Mouse (Mus musculus) liver, embryonic 11.5 days (tissue): ENCODE data around the gene Tmem88. TPM values are rescaled to one million over a fixed set of nuclear protein-coding genes. Genes with fewer than 3 reads are reported as not detected.

Experiments
- ATAC-seq: fragments of 200-750 bp; cut with Nextera tagmentation; replicated peaks from 2 replicates; pipeline ENCODE4 v1.8.0; 2017; ENCODE audit warnings: moderate number of reproducible peaks, mild to moderate bottlenecking, moderate TSS enrichment, moderate library complexity; ENCODE audit not compliant: low FRiP score
- DNase-seq: peaks from one replicate; pipeline ENCODE4 v3.0.0-alpha.2; 2017; ENCODE audit warnings: low spot score
- H3K27ac ChIP-seq: fragments of 300-500 bp; sonication (generic); 2 replicates; pipeline ENCODE4 v1.5.1; 2014; ENCODE audit warnings: mild to moderate bottlenecking, low read depth, low read length, control low read depth
- H3K27me3 ChIP-seq: fragments of 300-500 bp; sonication (generic); replicated peaks from 2 replicates; pipeline ENCODE4 v1.6.1; 2014; ENCODE audit warnings: low read length, mixed read lengths; ENCODE audit not compliant: control insufficient read depth, insufficient read depth
- H3K36me3 ChIP-seq: fragments of 300-500 bp; sonication (generic); 2 replicates; pipeline ENCODE4 v1.6.1; 2014; ENCODE audit warnings: mild to moderate bottlenecking, low read length, moderate library complexity, mixed read lengths; ENCODE audit not compliant: control insufficient read depth, insufficient read depth
- H3K4me1 ChIP-seq: fragments of 300-500 bp; sonication (generic); replicated peaks from 2 replicates; pipeline ENCODE4 v1.6.1; 2014; ENCODE audit warnings: low read length, mixed read lengths; ENCODE audit not compliant: control insufficient read depth, insufficient read depth
- H3K4me2 ChIP-seq: fragments of 300-500 bp; sonication (generic); 2 replicates; pipeline ENCODE4 v1.6.1; 2014; ENCODE audit warnings: mild to moderate bottlenecking, control low read depth, moderate library complexity
- H3K4me3 ChIP-seq: fragments of 300-500 bp; sonication (generic); 2 replicates; pipeline ENCODE4 v1.5.1; 2014; ENCODE audit warnings: low read depth, low read length, control low read depth
- H3K9ac ChIP-seq: fragments of 300-500 bp; sonication (generic); 2 replicates; pipeline ENCODE4 v1.6.1; 2014; ENCODE audit warnings: low read depth, low read length, control low read depth
- H3K9me3 ChIP-seq: fragments of 300-500 bp; sonication (generic); 2 replicates; pipeline ENCODE4 v1.6.1; 2016; ENCODE audit warnings: low read length, inconsistent platforms, mixed read lengths; ENCODE audit not compliant: control insufficient read depth
- WGBS: fragments of 180-500 bp; shearing (Covaris S2); extraction: QIAGEN DNeasy Blood & Tissue Kit; methylation state at CpG from one replicate; pipeline ENCODE4 v1.1.7; 2014; 5-methylcytosine and 5-hydroxymethylcytosine counted together
- polyA plus RNA-seq: library from polyadenylated mRNA; unstranded; fragments of >200 nt; fragmentation: Nextera tagmentation; extraction: Ambion mirVana; gene quantifications from 2 replicates; pipeline ENCODE4 v1.2.1, GENCODE M21; 2014

Gene Tmem88
- polyA plus RNA-seq, 1 experiment from 2014 or later: 26.2 TPM

DNA sequence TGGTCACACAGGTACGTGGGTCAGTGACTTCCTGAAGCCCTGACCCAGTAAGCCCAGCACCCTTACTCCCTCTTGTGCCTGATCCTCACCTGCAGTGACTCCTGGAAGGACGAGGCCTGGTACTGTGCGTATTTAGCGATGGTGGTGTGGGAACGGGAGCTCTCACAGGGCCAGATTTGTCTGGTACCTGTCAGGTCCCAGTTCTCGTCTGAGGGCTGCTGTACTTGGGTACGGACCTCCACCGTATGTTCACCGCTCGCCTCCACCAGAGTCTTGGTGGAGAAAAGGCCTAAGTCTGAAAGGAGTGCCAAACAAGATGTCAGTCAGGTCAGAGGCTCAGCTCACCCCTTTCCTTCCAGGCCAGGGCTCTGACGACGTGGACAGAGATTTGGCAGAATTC lies 4.0 kb upstream of the Tmem88 start:
- Histone ChIP-seq H3K9me3 (no peaks in the 10 kb centered on the region), H3K27ac (no peak overlapping the region), H3K4me1 (peaks cover 34% of the 10 kb centered on the region), H3K36me3 (peaks cover 59% of the 10 kb centered on the region), H3K27me3 (no peaks in the 10 kb centered on the region), H3K9ac (no peak overlapping the region), H3K4me2 (peak overlapping the region; percentile 11; the same call in 1 of the 2 replicates), H3K4me3 (no peak overlapping the region)
- ATAC-seq (no peak), DNase-seq (no peak)
- WGBS: 83% methylated on average over 12 of the region's 12 CpGs

DNA sequence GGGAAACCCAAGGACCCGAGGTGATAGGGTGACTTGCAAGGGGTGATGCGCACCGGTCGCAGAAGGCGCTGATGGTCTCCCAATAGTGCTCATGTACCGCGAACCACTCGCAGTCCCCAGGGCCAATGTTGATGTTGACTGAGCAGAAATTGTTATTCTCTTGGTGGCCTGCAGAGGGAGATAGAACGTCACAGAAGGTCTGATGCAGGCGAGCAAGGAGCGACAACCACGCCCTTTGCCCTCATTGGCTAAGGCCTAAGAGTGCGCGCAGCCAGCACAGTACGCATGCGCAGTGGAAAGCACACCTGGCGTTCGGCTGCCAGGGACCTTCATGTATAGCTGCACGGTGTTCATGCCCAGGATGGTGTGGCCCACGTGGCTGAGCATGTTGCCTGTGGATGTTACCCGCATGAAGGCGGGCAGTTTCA lies 3.2 kb upstream of the Tmem88 start:
- H3K4me1 ChIP-seq: peaks cover 42% of the 10 kb centered on the region
- peak; percentile 61 for ATAC-seq
- no peaks in the 10 kb centered on the region for H3K9me3 ChIP-seq
- no peaks in the 10 kb centered on the region for H3K27me3 ChIP-seq
- H3K4me3 ChIP-seq: 0 out of 2 replicates have a peak overlapping the region, but pooled peaks have one; percentile 5
- DNase-seq: peak; percentile 80
- peak overlapping the region; percentile 46 for H3K4me2 ChIP-seq
- WGBS: 24% methylated on average over 22 of the region's 22 CpGs
- peaks cover 56% of the 10 kb centered on the region for H3K36me3 ChIP-seq
- peak overlapping the region; percentile 15; the same call in 1 of the 2 replicates for H3K9ac ChIP-seq
- no peak overlapping the region; the same call in 1 of the 2 replicates for H3K27ac ChIP-seq

DNA sequence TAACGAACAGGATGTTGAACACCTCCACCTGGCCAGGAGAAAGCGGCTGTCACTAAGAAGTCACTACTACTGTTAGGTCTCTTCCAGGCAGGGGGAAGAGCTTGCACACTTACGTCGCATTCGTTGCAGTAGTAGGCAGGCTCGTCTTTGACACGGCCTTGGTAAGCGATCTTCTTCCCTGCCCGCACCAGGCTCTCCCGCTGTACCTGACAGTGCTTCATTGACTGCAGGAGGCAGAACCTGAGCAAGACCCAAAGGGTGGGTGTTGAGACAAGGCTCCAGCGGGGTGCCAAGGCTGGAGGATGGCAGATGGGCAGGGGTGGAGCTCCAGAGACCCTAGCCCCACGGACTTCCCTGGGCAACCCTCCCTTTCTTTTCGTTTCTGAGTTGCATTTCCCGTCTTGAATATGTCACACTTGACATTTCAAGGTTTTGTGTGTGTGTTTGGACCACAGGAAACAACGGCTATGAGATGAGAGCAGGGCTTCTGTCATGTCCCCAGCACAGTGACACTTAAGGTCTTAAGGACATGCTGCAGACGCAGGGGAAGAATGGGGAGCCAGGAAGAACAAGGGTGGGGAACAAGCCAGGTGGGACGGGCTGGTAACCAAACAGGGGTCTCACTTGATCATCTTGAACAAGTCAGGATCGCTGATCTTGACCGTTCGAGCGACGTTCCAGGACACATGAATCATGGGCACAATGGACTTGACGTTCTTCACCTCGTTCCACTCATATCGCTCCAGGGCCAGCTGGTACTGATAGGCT lies 2.2 kb upstream of the Tmem88 start:
- H3K27me3 ChIP-seq: no peaks in the 10 kb centered on the region
- H3K9ac ChIP-seq: peak overlapping the region; percentile 34; the same call in 1 of the 2 replicates
- ATAC-seq (no peak), DNase-seq (peak; percentile 46)
- no peak overlapping the region for H3K27ac ChIP-seq
- 79% methylated on average over 25 of the region's 25 CpGs for WGBS
- H3K9me3 ChIP-seq: no peaks in the 10 kb centered on the region
- 0 out of 2 replicates have a peak overlapping the region, but pooled peaks have one; percentile 22 for H3K4me3 ChIP-seq
- peaks cover 46% of the 10 kb centered on the region for H3K36me3 ChIP-seq
- peaks cover 43% of the 10 kb centered on the region for H3K4me1 ChIP-seq
- peak overlapping the region; percentile 55 for H3K4me2 ChIP-seq

DNA sequence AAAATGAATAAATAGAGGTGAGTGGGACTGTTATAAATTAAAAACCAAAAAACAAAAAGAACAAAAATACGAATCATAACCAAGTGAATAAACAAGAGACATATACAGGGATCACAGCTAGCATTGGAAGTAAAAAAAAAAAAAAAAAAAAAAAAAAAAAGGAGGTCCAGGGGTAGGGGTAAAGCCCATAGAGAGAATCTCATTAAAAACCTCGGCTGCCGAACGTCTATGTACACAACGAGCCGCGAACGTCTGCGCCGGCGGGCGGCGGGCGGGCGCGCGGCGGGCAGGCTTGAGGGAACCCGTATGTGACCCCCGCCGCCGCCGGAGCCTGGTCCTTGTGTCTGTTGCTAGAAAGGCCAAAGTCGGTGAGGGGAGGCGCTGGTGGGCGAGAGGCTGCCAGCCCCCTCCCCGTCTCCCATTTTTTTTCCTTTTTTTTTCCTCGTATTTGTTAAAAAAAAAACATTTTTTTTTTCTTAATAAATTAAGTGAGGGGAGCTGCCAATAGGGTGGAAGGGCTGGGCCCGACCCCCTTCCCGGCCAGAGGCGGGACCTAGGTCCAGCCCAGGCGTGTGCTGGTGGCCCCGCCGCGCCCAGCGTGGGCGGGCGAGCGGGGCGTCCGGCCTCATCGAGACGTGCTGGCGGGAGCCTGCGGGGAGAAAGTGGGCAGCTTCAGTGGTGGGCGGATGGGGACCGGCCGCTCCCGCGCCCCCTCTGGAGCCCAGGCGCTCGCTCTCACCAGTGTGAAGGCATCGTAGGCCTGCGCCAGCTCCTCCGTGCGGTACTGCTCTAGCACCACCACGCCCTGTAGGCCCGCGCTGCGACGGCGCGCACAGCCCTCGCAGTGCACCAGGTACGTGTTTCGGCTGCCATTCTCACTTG lies 1.4 kb upstream of the Tmem88 start:
- Histone ChIP-seq H3K9ac (peak overlapping the region; percentile 34; the same call in 1 of the 2 replicates), H3K36me3 (peaks cover 38% of the 10 kb centered on the region), H3K4me2 (peak overlapping the region; percentile 96), H3K4me1 (peaks cover 43% of the 10 kb centered on the region), H3K4me3 (0 out of 2 replicates have a peak overlapping the region, but pooled peaks have one; percentile 22), H3K9me3 (no peaks in the 10 kb centered on the region), H3K27ac (no peak overlapping the region), H3K27me3 (no peaks in the 10 kb centered on the region)
- ATAC-seq: no peak
- 47% methylated on average over 66 of the region's 66 CpGs for WGBS
- peak; percentile 37 for DNase-seq

DNA sequence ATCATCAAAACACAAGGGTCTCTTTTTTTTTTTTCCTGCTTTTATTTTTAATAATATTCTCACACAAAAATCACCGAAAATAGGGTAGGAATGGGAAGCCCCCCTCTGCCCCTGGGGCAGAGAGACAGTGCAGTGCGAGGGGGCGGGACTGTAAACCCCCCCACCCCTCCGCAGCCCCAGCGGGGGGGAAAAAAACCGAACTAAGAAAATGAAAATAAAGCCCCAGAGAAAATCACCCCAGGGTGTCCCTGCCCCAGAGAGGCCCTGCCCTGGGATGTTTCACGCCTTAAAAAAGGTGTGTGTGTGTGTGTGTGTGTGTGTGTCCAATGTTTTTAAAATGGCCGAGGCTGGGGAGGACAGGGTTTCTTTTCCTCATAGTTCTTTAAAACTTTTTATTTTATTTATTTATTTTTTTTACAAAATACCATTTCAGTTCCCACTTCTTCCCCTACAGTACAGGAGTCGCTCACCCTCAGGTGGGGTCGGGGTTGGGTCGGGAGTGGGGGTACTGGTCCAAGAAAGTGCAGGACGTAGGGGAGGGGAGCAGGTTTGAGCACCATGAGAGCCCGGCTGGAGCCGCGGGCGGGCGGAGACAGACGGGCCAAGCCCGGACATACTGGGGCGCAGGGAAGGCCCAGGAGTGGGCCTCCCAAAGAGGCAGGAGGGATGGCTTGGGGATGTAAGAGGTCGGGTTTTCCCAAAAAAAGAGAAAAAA lies 609 bp upstream of the Tmem88 start:
- Histone ChIP-seq H3K4me2 (peak overlapping the region; percentile 96), H3K9me3 (no peaks in the 10 kb centered on the region), H3K27ac (0 out of 2 replicates have a peak overlapping the region, but pooled peaks have one; percentile 46), H3K4me1 (peaks cover 47% of the 10 kb centered on the region), H3K36me3 (peaks cover 32% of the 10 kb centered on the region), H3K4me3 (peak overlapping the region; percentile 77), H3K27me3 (no peaks in the 10 kb centered on the region), H3K9ac (peak overlapping the region; percentile 17)
- WGBS: 41% methylated on average over 21 of the region's 21 CpGs
- ATAC-seq (no peak), DNase-seq (peak; percentile 37)

DNA sequence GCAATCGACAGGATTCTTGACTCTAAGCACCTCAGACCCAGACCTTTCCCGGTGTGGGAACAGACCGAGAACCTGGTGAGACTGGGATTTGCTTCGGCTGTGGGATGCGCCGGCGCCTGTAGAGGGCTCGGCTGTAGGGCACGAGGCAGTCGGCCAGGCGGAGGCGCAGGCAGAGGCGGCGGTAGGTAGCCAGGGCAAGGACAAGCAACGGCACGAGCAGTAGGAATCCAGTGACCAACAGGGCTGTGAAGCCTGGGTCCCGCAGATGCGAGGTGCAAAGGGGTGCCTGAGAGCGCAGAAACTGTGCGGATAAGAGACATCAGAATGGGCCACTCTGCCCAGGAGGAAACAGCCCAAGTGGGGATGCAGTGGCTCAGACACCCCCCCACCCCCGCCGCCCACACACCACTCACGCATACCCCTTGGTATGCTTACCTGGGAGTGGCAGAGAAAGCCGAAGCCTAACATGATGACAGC lies 415 bp downstream of the Tmem88 start:
- ATAC-seq (no peak), DNase-seq (peak; percentile 66)
- Histone ChIP-seq H3K9me3 (no peaks in the 10 kb centered on the region), H3K4me3 (peak overlapping the region; percentile 77), H3K4me1 (peaks cover 47% of the 10 kb centered on the region), H3K27me3 (no peaks in the 10 kb centered on the region), H3K9ac (peak overlapping the region; percentile 62), H3K27ac (peak overlapping the region; percentile 93), H3K36me3 (peaks cover 28% of the 10 kb centered on the region), H3K4me2 (peak overlapping the region; percentile 96)
- 14% methylated on average over 24 of the region's 24 CpGs for whole genome bisulfite sequencing

DNA sequence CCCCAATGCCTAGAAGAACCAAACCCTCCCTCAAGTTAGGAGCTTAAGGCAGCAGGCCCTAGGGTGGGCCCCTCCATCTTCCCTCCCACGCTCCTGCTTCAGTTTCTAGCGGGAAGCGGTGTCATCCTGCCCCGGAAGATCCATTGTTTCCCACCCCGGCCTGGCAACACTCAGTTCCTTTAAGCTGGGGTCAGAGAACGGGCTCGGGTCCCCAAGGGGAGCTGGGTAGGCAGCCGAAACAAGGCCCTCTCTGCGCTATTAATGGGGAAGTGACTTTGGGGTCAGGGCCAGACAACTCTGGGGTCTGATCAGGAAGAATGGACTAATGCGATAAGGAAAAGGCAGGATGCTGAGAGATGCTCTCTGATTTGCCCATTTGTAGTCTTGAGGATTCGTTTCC lies 1.3 kb downstream of the Tmem88 start:
- no peaks in the 10 kb centered on the region for H3K9me3 ChIP-seq
- H3K4me3 ChIP-seq: peak overlapping the region; percentile 77
- H3K4me1 ChIP-seq: peaks cover 47% of the 10 kb centered on the region
- 13% methylated on average over 11 of the region's 11 CpGs for WGBS
- ATAC-seq: no peak
- H3K36me3 ChIP-seq: peaks cover 22% of the 10 kb centered on the region
- H3K9ac ChIP-seq: peak overlapping the region; percentile 83
- no peaks in the 10 kb centered on the region for H3K27me3 ChIP-seq
- peak overlapping the region; percentile 96 for H3K4me2 ChIP-seq
- peak overlapping the region; percentile 93; the same call in 1 of the 2 replicates for H3K27ac ChIP-seq
- DNase-seq: no peak
